Comparison of ENCODE assay signal across 9 mouse cellular contexts in genomic region chr1:192598380-192598779, GRCm38 (mm10).
DNase-seq lines count a peak whose midpoint lies in the region; ATAC-seq and TF ChIP-seq lines count a peak whose summit lies in the region.
"Had no signal": no experiment of that assay in that cellular context is flagged by ENCODE, and none has a peak within 500 bp of the region (broad histone marks: within the 10 kb centered on the region; RNA-seq: fewer than 3 reads in every experiment).

No protein-coding gene starts in this region.

- no peaks in the 10 kb centered on the region for H3K9me3 ChIP-seq in forebrain, postnatal 0 days (ENCODE audit: low read length)
- H3K9me3 ChIP-seq in hindbrain, embryonic 11.5 days (ENCODE audit: control insufficient read depth, low read length): no peaks in the 10 kb centered on the region
- H3K9me3 ChIP-seq: limb, embryonic 15.5 days had no signal

- no peak overlapping the region for H3K4me2 ChIP-seq in forebrain, postnatal 0 days (ENCODE audit: low read depth)
- H3K4me2 ChIP-seq in hindbrain, embryonic 11.5 days (replicated peaks; ENCODE audit: low read depth, low read length): no peak overlapping the region
- H3K4me2 ChIP-seq: limb, embryonic 15.5 days had no signal

- 19% methylated on average over 2 of the region's 2 CpGs for WGBS in cerebellum, adult 2 months
- 45% methylated on average over 2 of the region's 2 CpGs for WGBS in forebrain, postnatal 0 days
- WGBS in hindbrain, embryonic 11.5 days: 42% methylated on average over 2 of the region's 2 CpGs

- H3K36me3 ChIP-seq in forebrain, postnatal 0 days (ENCODE audit: insufficient read depth): no peaks in the 10 kb centered on the region
- H3K36me3 ChIP-seq in hindbrain, embryonic 11.5 days (ENCODE audit: control insufficient read depth, insufficient read depth, low read length): no peaks in the 10 kb centered on the region
- H3K36me3 ChIP-seq: limb, embryonic 15.5 days had no signal

- peak; percentile 85 for DNase-seq in MN1 (ENCODE audit: low spot score)
- DNase-seq in cerebellum, adult 2 months: peak; percentile 88 to 92
- DNase-seq in forebrain, postnatal 0 days: peak; percentile 90
- DNase-seq in hindbrain, embryonic 11.5 days (ENCODE audit: low spot score): peak; percentile 87
- DNase-seq in layer of hippocampus, adult 9-10 months (ENCODE audit: low spot score): peak; percentile 77
- peak; percentile 77 for DNase-seq in lung, postnatal 25 days (ENCODE audit: low spot score)
- DNase-seq in right cerebral cortex, adult 18-20 months: peak; percentile 90
- peak; percentile 54 for DNase-seq in urinary bladder, adult 2 months (ENCODE audit: low spot score)

- no peak overlapping the region for H3K27ac ChIP-seq in cerebellum, adult 2 months (ENCODE audit: insufficient read depth, low read length)
- H3K27ac ChIP-seq in forebrain, postnatal 0 days (ENCODE audit: low read depth, low read length): no peak overlapping the region
- H3K27ac ChIP-seq in hindbrain, embryonic 11.5 days (ENCODE audit: low read depth, low read length): no peak overlapping the region
- H3K27ac ChIP-seq: limb, embryonic 15.5 days had no signal

- no peaks in the 10 kb centered on the region for H3K27me3 ChIP-seq in cerebellum, adult 2 months (ENCODE audit: control insufficient read depth, insufficient read depth, low read length)
- H3K27me3 ChIP-seq in forebrain, postnatal 0 days (ENCODE audit: insufficient read depth, low read length): no peaks in the 10 kb centered on the region
- no peaks in the 10 kb centered on the region for H3K27me3 ChIP-seq in hindbrain, embryonic 11.5 days (ENCODE audit: control insufficient read depth, insufficient read depth, low read length)
- H3K27me3 ChIP-seq: limb, embryonic 15.5 days had no signal

- TF ChIP-seq CTCF in cerebellum, adult 2 months (IDR thresholded peaks at IDR 0.05; ENCODE audit: borderline replicate concordance, insufficient read depth, low read depth, low read length): peak; percentile 89
- TF ChIP-seq CTCF in forebrain, postnatal 0 days (IDR thresholded peaks at IDR 0.05; ENCODE audit: low read depth): peak; percentile 89

- peak; percentile 96 for ATAC-seq in forebrain, postnatal 0 days
- ATAC-seq in hindbrain, embryonic 11.5 days (ENCODE audit: low FRiP score): peak; percentile 71; the same call in 1 of the 2 replicates

- no peaks in the 10 kb centered on the region for H3K4me1 ChIP-seq in cerebellum, adult 2 months (ENCODE audit: control insufficient read depth, insufficient read depth, low read length)
- no peaks in the 10 kb centered on the region for H3K4me1 ChIP-seq in forebrain, postnatal 0 days (ENCODE audit: insufficient read depth)
- no peaks in the 10 kb centered on the region for H3K4me1 ChIP-seq in hindbrain, embryonic 11.5 days (replicated peaks; ENCODE audit: control insufficient read depth, insufficient read depth, low read length)
- H3K4me1 ChIP-seq: limb, embryonic 15.5 days had no signal

- H3K9ac ChIP-seq in forebrain, postnatal 0 days: no peak overlapping the region
- H3K9ac ChIP-seq in hindbrain, embryonic 11.5 days (ENCODE audit: low read depth, low read length): no peak overlapping the region
- H3K9ac ChIP-seq: limb, embryonic 15.5 days had no signal

- TF ChIP-seq POLR2A in cerebellum, adult 2 months (IDR thresholded peaks at IDR 0.05; ENCODE audit: borderline replicate concordance, insufficient read depth, low read length): no peak

- no peak overlapping the region for H3K4me3 ChIP-seq in cerebellum, adult 2 months (replicated peaks; ENCODE audit: insufficient read depth, low read depth, low read length)
- H3K4me3 ChIP-seq in forebrain, postnatal 0 days (ENCODE audit: low read depth, low read length): no peak overlapping the region
- H3K4me3 ChIP-seq in hindbrain, embryonic 11.5 days (ENCODE audit: low read depth, low read length): no peak overlapping the region
- H3K4me3 ChIP-seq: limb, embryonic 15.5 days had no signal
